Mouse (Mus musculus) fibroblast of lung, adult 2 months (primary cell): Measurements from ENCODE around the gene Hmgb2.
"Not testable (repeated sequence)": the region's sequence is repeated elsewhere in the genome, so short reads cannot be mapped to it uniquely, and the experiment has no call there.

Experiments used
- DNase-seq: peaks from one replicate; pipeline ENCODE4 v3.0.0-alpha.2; 2011; ENCODE audit warnings: low read depth

The Hmgb2 gene

DNA sequence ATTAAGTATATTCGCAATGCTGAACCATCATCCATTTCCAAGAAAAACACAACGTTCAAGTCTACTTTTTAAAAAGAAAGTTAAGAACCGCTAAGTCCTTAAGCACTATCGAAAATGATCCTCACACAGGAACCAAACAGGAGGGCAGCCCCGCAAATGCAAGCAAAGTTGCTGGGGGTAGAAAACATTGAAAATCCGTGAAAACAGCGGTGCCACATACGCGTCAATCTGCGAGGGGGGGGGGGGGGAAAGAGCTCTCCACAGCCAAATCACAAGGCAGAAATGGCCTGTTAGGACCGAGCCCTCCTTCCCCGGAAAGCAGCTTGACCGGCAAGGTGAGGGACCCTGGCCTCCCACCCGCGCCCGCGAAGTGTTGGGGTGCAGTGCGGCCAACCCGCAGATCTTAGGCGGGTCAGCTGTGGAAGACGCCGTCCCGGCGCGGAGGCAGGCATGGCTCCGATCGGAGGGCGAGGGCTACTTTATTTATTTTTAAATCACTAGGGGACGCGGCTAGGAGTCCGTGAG is 854 bp upstream of the Hmgb2 start:
- DNase-seq, result no peak

DNA sequence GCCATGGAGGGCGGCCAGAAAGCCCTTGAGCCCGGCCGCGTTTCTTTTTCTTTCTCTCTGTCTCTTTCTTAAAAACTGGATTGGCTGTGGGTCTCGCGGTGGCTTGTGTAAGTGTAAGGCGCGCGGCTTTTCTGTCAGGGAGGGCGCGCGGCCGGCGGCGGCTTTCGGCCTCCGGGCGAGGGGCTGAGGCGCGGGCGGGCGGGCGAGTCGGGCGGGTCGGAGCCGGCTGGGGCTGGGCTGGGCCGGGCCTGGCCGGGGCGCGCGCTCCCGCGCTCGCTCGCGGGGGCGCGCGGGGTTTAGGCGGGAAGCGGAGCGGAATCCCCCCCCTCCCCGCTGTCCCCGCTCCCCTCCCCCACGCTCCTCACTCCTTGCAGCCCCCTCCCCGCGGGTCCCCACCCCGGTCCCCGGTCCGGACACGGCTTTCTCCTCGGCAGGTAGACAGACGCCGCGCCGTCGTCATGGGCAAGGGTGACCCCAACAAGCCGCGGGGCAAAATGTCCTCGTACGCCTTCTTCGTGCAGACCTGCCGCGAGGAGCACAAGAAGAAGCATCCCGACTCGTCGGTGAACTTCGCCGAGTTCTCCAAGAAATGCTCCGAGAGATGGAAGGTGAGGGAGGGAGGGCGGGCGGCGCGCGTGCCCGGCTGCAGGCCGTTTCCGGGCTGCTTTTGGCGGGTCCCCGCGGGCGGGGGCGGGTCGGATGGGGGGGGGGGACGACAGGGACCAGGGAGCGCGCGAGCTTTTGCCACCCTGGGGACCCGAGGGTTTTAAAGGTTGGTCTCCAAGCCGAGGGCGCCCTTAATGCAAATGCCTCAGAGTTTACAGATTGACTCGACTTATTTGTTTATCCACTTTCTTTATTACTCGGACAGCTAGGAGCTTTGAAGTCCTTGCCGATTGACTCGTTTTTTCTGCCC is 692 bp downstream of the Hmgb2 start:
- DNase-seq, result no peak

DNA sequence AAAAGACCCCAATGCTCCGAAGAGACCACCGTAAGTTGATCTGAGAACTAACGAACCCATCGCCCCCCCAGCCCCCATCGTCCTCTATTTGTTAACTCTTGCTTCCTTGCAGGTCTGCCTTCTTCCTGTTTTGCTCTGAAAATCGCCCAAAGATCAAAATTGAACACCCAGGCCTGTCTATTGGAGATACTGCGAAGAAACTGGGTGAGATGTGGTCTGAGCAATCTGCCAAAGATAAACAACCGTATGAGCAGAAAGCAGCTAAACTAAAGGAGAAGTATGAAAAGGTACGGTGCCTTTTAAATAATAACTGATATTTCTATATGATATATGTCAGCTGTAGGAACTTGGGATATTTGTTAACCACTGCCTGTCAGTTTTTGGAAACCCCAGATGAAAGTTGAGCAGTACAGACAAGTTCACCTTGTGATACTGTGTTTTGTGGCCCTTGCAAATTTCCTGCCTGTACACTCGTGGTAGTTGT is 1.5 kb downstream of the Hmgb2 start:
- not testable (repeated sequence) for DNase-seq

DNA sequence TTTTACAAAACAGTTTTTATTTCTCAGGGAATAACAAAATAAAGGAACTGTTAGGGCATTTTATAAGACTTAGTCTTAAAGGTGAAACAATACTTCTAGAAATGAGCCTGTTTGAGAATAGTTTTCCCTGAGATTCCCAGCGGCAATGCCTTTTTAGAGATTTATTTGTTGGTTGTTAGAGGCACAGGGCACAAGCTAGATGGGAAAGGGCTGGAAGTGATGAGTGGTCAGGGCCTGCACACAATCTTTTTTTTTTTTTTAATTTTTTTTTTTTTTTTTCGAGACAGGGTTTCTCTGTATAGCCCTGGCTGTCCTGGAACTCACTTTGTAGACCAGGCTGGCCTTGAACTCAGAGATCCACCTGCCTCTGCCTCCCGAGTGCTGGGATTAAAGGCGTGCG is 5.0 kb downstream of the Hmgb2 start:
- DNase-seq, result not testable (repeated sequence)

DNA sequence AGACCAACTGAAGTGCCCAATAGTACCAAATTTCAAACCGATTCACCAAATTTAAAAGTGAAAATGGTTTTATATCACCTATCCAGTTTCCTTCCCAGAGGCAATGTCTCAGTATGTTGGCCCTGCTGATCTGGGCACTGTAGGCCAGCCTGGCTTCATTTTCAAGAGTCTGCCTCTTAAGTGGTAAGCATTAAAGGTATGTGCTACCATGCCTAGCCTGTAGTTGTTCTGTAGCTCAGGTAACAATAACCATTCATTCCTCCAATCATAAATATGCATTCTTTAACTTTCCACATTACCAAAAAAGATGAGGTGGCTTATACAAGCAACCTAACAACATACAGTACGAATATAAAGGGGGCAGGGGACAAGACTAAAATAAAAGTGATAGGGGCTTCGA is 6.0 kb downstream of the Hmgb2 start:
- DNase-seq, result no peak

DNA sequence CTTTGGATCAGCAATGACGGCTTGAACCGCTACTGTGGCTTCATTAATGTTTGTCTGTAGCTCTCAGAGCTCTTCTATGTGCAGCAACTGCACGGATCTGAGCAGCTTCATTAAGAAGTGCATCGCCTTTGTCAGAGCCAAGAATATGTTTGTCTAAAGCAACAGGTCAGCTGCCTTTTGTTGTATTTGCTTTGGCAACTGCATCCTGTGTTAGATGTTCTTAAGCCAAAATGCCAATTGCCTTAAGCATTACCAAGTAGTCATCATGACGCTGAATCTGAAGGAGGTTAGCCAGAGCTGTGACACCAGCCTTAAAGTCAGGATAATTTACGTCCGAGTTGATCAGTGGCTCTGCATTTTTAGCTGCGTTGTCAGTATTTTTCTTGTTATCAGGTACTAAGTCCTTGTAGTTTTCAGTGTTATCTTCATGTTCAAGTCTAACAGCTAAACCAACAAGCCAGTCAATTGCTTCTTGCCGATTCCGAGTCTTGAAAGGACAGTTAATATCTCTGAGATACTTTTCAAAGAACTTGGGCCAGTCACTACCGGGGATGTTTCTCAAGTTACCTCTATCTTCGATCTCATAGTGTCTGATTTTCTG is 8.6 kb downstream of the Hmgb2 start:
- DNase-seq, result no peak

DNA sequence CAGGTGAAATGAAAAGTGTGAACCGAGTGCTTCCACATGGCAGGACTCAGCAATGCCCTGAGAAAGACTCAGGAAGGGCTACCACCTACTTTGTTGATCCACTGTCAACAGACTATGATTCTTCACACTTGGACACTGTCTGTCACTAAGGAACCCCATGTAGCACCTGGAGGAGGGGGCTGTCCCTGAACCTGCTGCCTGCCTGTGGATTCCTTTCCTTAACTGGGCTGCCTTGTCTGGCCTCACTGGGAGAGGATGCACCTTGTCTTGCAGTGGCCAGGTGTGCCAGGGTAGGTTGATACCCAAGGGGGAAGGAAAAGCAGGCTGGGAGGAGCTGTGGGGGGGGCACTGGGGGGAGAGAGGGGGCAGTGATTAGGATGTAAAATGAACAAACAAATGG is 16.3 kb downstream of the Hmgb2 start:
- no peak for DNase-seq

DNA sequence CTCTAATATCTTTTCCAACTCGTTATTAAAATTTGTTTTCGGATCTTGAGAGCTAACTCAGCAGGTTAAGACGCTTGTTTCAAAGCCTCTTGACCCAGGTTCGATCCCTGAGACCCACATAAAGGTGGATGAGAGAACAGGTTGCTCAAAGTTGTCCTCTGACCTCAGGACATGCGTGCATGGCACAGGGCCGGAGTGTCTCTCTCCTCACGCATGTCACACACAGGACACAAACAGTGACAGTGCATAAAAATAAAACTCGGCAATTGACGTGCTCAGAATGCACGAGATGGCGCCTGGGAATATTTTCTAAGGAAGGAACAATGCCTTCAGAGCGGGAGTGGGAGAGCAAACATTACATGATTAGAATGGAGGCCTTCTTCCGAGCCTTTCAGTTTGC is 18.5 kb downstream of the Hmgb2 start:
- DNase-seq, result no peak

DNA sequence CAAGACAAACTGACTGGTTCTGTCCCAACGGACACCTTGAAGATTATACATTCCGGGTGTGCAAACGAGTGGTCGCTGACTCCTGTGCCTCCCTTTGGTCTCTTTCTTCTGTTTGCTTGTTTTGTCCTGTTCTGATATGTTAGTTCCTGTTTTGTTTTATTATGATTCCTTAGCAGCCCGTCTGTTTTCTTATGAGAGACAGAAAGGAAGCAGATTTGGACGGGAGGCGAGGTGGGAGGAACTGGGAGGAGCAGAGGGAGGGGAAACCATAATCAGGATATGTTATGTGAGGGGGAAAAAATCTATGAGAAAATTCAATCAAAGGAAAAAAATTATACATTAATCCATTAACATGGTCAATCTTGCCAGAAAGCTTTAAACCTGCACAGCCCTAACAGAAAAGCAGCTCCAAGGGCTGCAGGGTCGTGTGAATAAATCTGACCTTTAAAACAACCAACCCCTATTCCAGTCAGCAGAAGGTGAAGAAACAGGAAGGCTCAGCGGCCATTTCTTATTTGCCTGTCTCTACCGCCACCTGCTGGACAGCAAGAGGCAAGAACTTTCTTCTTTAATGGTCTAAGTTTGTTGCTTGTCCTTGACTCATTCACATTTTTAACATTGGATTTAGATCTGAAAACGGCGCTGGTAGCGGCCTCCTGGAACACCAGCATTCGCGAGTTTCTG is 19.1 kb downstream of the Hmgb2 start:
- peak; percentile 45 for DNase-seq

DNA sequence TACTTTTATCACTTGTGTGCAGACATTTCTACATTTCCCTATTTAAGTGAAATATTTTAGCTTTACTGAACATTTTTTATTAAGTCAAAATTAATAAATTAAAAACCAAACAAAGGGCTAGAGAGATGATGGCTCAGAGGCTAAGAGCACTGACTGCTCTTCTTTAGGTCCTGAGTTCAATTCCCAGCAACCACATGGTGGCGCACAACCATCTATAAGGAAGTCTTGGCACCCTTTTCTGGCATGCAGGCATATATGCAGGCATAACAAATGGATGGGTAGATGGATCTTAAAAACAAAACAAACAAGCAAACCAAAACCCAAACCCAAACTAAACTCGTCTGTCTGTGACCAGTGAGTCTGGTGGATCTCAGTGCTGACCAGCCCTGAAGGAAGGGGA is 20.5 kb downstream of the Hmgb2 start:
- DNase-seq, result no peak

DNA sequence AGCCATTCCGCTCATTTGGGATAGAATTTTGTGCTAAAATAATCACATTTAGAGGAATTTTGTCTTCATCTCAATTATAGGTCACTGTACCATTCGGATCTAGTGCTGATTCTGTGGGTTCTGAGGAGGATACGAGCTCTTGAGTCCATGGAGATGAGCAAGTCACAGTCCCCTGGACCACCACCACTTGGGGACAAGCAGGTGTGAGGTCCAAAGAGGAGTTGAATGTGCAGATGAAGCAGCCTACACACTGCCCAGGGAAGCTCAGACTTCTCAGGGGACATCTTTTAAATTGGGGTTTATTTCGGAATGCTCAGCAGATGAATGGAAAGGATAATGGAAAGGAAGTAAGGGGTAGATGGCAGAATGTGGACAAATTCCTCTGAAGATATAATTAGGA is 21.4 kb downstream of the Hmgb2 start:
- no peak for DNase-seq

DNA sequence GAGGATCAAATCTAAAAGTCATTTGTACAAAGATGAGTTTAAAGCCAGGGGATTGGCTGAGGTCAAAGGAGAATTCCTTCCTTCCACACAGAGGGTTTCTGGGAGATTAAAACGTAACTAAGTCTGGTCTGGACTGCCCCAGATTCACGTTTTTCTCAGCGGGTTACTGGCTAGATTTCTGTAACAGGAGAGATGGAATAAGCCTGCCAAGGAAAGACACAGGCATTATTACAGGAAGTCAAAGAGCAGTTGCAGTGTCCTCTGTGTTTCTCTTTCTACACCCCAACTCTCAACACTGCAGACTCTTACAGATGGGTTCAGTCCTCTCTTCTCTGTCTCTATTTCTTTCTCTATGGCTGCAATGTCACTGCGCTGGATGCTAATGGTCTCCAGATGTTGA is 22.8 kb downstream of the Hmgb2 start:
- no peak for DNase-seq

DNA sequence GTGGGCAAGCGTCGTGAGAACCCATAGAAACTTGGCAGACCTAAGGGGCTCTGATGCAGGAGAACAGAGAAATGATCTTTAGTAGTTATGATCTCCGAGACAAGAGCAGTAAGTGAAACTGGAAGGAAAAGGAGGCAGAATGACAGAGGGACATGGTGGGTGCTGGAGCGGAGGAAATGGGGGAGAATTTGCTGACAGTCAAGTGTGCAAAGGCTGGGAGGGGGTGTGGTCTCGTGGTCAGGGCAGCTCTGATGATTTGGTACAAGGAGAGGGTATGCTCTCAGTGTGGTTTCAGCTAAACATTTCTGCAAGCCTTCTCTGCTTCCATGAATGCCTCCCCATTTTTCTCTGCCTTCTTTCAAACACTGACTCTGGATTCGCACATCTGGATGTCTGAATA is 24.5 kb downstream of the Hmgb2 start:
- no peak for DNase-seq

DNA sequence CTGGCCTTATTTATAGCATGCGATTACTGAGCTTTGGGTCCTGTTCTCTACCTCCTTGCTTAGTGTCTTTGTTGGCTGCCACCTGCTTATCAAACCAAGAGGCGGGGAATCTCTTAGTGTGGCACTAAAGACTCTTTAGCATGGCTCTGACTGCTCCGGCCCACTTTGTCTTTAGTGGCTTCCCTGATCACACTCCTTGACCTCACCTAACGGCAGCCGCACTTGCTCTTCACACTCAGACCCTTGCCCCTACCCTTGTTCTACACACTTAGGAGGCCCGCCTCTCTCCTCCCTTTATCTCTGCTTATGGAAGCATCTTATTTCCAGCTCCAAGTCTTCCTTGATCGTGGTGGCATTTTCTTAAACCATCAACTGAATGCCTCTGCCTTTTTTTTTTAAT is 26.9 kb downstream of the Hmgb2 start:
- no peak for DNase-seq

DNA sequence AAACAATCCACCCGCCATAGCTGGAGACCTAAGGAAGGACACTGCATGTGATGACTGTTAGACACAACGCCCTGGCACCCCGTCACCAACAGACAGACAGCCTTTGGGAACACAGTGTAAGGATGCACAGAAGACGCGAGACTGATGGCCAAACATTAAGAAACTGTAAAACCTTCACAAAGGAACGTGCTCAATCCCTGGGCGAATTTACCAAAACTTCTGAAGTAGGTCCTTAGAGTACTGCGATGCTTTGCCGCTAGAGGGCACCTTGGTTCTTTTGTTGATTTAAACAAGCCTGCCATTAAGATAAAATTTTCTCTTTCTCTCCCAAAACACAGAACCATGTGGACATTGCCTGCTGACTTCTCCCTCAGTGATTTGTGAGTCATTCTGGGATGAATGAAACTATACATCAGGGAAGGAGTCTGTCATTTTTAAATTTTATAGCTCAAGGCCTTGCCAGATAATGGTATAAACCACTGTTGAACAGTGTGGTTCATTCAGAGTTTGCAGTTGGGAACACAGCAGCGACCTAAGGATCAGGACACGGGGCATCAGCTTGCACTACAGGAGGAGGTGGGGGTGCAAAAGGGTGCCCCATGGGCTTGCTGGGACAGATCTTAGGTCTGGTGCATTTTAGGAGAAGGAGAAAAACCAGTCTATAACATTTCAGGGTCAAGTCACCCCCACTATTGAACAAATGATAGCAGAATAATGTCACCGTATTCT is 28.6 kb downstream of the Hmgb2 start:
- peak; percentile 51 for DNase-seq

DNA sequence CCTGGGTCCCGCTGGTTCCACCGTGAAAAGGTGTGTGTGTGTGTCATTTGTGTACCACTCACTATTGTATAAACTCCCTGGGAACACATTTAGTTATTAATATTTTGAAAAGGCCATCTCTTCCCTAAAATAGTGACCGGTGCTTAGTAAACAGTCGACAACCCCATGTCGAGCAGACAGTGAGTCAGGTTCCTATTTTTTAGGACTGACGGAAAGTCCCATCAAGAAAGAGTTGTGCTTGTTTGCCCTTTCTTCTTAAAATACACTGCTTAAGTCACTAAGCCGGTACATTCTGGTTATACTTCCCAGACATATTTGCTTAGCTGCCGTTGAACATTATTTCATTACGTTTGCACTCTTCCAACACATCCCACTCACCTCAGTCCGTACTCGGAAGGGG is 29.2 kb downstream of the Hmgb2 start:
- no peak for DNase-seq

DNA sequence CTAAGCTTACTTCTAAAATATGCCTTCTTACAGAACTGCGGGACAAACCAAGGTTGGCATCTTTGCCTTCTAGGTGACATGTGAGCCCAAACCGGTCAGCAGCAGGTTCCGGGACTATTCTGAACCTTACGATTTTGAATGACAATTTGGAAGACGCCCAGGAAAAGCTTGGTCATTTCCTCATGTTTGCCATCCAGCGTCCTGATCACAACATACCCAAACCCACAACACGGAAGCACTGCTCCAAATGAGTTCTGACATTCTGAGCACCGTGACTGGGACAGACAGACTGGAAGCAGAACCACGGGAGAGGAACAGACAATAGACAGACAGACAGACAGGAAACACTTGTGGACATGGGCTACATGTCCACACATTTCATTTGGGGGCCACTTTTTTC is 29.7 kb downstream of the Hmgb2 start:
- no peak for DNase-seq

DNA sequence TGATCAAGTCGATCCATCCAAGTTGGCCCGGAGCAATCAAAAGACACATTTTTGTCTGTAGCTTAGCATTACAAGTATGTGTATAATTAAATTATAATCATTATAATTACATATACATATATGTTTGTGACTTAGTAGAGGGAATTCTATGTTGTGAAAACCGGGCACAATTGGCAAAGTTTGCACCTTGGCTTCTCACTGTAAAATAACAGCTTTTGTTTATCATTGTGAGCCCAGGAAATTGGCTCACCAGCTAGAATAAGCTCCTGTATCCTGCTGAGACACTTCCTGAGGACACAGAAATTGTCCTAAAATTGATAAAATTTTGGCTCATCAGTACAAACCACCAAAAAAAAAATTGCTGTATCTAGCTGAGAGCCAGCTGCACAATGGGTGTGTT is 34.7 kb downstream of the Hmgb2 start:
- DNase-seq, result no peak

DNA sequence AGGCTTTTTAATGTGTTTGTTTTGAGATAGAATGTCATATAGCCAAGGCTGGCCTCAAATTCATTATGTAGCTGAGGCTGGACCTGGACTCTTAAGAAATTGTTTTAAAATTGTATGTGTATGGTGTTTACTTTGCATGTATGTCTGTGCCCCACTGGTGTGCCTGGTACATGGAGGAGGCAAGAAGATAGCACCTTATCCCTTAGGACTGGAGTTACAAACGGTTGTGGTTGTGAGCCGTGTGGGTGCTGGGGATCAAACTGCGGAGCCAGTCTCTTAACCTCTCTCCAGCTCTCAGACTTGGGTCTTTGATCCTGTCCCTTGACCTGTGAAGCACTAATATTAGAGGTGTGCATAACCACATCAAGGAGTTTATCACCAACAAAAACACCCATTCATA is 35.1 kb downstream of the Hmgb2 start:
- DNase-seq, result no peak

DNA sequence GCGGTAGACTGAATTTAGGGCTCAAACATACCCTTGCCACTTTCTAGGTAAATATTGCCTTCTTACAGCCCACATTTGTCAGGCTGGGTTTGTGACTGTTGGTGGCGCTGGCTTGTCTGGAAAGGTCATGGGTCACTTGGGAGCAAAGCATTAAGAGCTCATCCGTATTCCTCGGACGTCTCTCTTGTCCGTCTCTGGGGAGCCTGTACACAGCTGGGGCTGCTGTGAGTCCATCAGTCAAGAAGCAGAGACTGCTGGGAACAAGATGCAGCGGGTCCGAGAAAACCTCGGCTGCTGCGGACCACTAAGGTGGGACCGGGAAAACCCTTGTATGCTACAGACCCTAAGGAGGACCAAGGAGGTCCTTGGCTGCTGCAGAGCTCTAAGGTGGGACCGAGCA is 35.9 kb downstream of the Hmgb2 start:
- no peak for DNase-seq

DNA sequence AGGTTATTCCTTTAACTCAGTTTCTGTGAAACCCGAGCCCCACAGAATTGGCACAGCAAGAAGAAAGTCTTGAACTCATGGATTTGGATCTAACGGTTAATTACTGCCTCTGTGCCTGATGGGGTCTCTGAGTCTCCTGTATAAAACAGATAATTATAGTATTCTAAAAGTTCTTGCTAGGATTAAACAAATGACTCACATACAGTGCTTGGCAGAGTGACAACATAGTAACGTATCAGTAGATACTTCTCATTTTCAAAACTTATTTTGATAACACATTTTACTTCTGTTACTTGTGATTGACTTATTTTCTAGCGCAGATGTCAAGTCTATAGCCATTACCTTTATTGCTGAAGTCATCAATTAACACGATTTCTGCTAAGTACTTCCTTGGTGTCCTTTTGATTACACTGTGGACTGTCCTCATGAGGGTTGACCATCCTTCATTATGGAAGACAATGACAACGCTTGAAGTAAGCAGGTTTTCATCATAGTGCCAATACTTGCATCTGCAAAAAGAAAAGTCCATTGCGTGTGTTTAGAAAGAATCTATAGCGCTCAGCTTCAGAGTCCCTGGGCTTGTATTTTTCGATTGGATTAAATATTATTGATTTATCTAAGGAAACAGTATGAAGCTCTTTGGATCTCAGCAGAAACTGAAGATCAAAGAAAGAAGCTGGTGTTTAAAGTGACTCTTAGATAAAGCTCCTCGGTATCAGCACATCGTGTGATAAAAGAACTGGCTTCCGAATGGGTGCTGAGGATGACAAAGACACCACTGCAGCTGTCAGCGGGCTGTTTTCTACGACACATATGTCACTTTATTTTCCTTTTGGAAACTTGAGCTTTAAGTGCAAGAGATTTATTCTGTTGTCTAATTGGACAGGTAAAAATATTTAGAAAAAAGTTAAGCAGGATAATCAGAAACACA is 40.7 kb downstream of the Hmgb2 start:
- no peak for DNase-seq
